14 mouse cellular contexts compared by ENCODE assay signal in genomic region chr2:174929718-174930117, GRCm38 (mm10).
DNase-seq lines count a peak whose midpoint lies in the region; ATAC-seq and TF ChIP-seq lines count a peak whose summit lies in the region.
"Had no signal": no experiment of that assay in that cellular context is flagged by ENCODE, and none has a peak within 500 bp of the region (broad histone marks: within the 10 kb centered on the region; RNA-seq: fewer than 3 reads in every experiment).

No protein-coding gene starts in this region.

- H3K9ac ChIP-seq in heart, embryonic 12.5 days, result no peak overlapping the region
- H3K9ac ChIP-seq in liver, postnatal 0 days (replicated peaks), result no peak overlapping the region
- H3K9ac ChIP-seq in liver, embryonic 12.5 days, result no peak overlapping the region
- H3K9ac ChIP-seq: limb, embryonic 15.5 days; neural tube, embryonic 15.5 days had no signal

- no peak overlapping the region for H3K27ac ChIP-seq in heart, embryonic 12.5 days (ENCODE audit: poor library complexity, severe bottlenecking)
- no peak overlapping the region for H3K27ac ChIP-seq in liver, postnatal 0 days (ENCODE audit: low read depth)
- no peak overlapping the region for H3K27ac ChIP-seq in liver, embryonic 12.5 days
- no peak overlapping the region for H3K27ac ChIP-seq in embryonic facial prominence, embryonic 10.5 days (replicated peaks)
- H3K27ac ChIP-seq: limb, embryonic 15.5 days; macrophage; neural tube, embryonic 15.5 days had no signal

- TF ChIP-seq EP300 in liver, postnatal 0 days (IDR thresholded peaks at IDR 0.05; ENCODE audit: low read depth), result no peak

- no peak overlapping the region for H3K4me3 ChIP-seq in heart, embryonic 12.5 days
- H3K4me3 ChIP-seq in liver, postnatal 0 days (ENCODE audit: low read depth, low read length), result no peak overlapping the region
- no peak overlapping the region for H3K4me3 ChIP-seq in liver, embryonic 12.5 days
- H3K4me3 ChIP-seq in E14TG2a.4 (replicated peaks; ENCODE audit: low read length), result no peak overlapping the region
- H3K4me3 ChIP-seq in embryonic facial prominence, embryonic 10.5 days, result no peak overlapping the region
- H3K4me3 ChIP-seq: limb, embryonic 15.5 days; neural tube, embryonic 15.5 days had no signal

- WGBS in heart, embryonic 12.5 days, result 60% methylated on average over 2 of the region's 2 CpGs
- 63% methylated on average over 2 of the region's 2 CpGs for WGBS in liver, postnatal 0 days (ENCODE audit: insufficient replicate concordance)
- 31% methylated on average over 2 of the region's 2 CpGs for WGBS in liver, embryonic 12.5 days (ENCODE audit: insufficient replicate concordance)
- WGBS in embryonic facial prominence, embryonic 10.5 days, result 66% methylated on average over 2 of the region's 2 CpGs

- ATAC-seq in heart, embryonic 12.5 days (ENCODE audit: insufficient number of reproducible peaks, low FRiP score), result no peak
- ATAC-seq in liver, postnatal 0 days, result no peak
- ATAC-seq in liver, embryonic 12.5 days, result no peak

- H3K36me3 ChIP-seq in heart, embryonic 12.5 days, result no peaks in the 10 kb centered on the region
- no peaks in the 10 kb centered on the region for H3K36me3 ChIP-seq in liver, postnatal 0 days (replicated peaks; ENCODE audit: insufficient read depth, low read length)
- no peaks in the 10 kb centered on the region for H3K36me3 ChIP-seq in liver, embryonic 12.5 days
- H3K36me3 ChIP-seq in E14TG2a.4 (ENCODE audit: insufficient read depth, low read length), result no peaks in the 10 kb centered on the region
- H3K36me3 ChIP-seq in embryonic facial prominence, embryonic 10.5 days (replicated peaks), result no peaks in the 10 kb centered on the region
- H3K36me3 ChIP-seq: limb, embryonic 15.5 days; neural tube, embryonic 15.5 days had no signal

- H3K4me1 ChIP-seq in heart, embryonic 12.5 days (replicated peaks), result no peaks in the 10 kb centered on the region
- no peaks in the 10 kb centered on the region for H3K4me1 ChIP-seq in liver, postnatal 0 days (ENCODE audit: insufficient read depth)
- no peaks in the 10 kb centered on the region for H3K4me1 ChIP-seq in liver, embryonic 12.5 days
- peaks cover 13% of the 10 kb centered on the region for H3K4me1 ChIP-seq in E14TG2a.4 (replicated peaks; ENCODE audit: low read depth, low read length)
- peaks cover 10% of the 10 kb centered on the region for H3K4me1 ChIP-seq in embryonic facial prominence, embryonic 10.5 days

- no peaks in the 10 kb centered on the region for H3K27me3 ChIP-seq in heart, embryonic 12.5 days (replicated peaks)
- H3K27me3 ChIP-seq in liver, postnatal 0 days (ENCODE audit: insufficient read depth, low read length), result no peaks in the 10 kb centered on the region
- H3K27me3 ChIP-seq in liver, embryonic 12.5 days (replicated peaks), result no peaks in the 10 kb centered on the region
- no peaks in the 10 kb centered on the region; the same call in 1 of the 2 replicates for H3K27me3 ChIP-seq in E14TG2a.4 (ENCODE audit: insufficient read depth, low read length)
- no peaks in the 10 kb centered on the region for H3K27me3 ChIP-seq in embryonic facial prominence, embryonic 10.5 days (replicated peaks; ENCODE audit: low read depth, poor library complexity, severe bottlenecking)
- H3K27me3 ChIP-seq: limb, embryonic 15.5 days; neural tube, embryonic 15.5 days had no signal

- no peaks in the 10 kb centered on the region for H3K9me3 ChIP-seq in heart, embryonic 12.5 days (replicated peaks)
- H3K9me3 ChIP-seq in liver, postnatal 0 days (ENCODE audit: low read length), result no peaks in the 10 kb centered on the region
- no peaks in the 10 kb centered on the region for H3K9me3 ChIP-seq in liver, embryonic 12.5 days (replicated peaks)
- no peaks in the 10 kb centered on the region for H3K9me3 ChIP-seq in E14TG2a.4 (ENCODE audit: low read length)
- H3K9me3 ChIP-seq in embryonic facial prominence, embryonic 10.5 days, result no peaks in the 10 kb centered on the region
- H3K9me3 ChIP-seq: limb, embryonic 15.5 days; neural tube, embryonic 15.5 days had no signal

- no peak overlapping the region for H3K4me2 ChIP-seq in heart, embryonic 12.5 days
- H3K4me2 ChIP-seq in liver, postnatal 0 days (ENCODE audit: low read depth, low read length), result no peak overlapping the region
- no peak overlapping the region for H3K4me2 ChIP-seq in liver, embryonic 12.5 days
- H3K4me2 ChIP-seq: limb, embryonic 15.5 days; neural tube, embryonic 15.5 days had no signal

- peak; percentile 38; the same call in 1 of the 2 replicates for TF ChIP-seq CTCF in liver, postnatal 0 days (IDR thresholded peaks at IDR 0.05; ENCODE audit: low read depth)
- peak; percentile 77 for TF ChIP-seq CTCF in E14TG2a.4 (conservative IDR thresholded peaks at IDR 0.05; ENCODE audit: low read length)

- DNase-seq in heart, adult 11 months, result peak; percentile 60
- DNase-seq in liver, postnatal 0 days, result no peak
- DNase-seq in induced T-regulatory cell, adult 2 months (ENCODE audit: low read depth), result peak; percentile 24
- no peak for DNase-seq in embryonic facial prominence, embryonic 10.5 days (ENCODE audit: low spot score)
- DNase-seq in gastrocnemius, postnatal 25 days, result no peak
- DNase-seq: adrenal gland, postnatal 14 days; cerebellum, postnatal 36 days; heart, postnatal 10 days had no signal

Comparison
In these comparisons a context has a peak if more than half of its experiments do, and no peak if none do; other contexts are left out.
1. DNase-seq: peak in heart, adult 11 months (single experiment) and induced T-regulatory cell, adult 2 months (single experiment); none in liver, postnatal 0 days (single experiment), embryonic facial prominence, embryonic 10.5 days (single experiment) and gastrocnemius, postnatal 25 days (single experiment).